ENCODE assay signal across 20 mouse cellular contexts in genomic region chr9:122130666-122131065, GRCm38 (mm10). TPM values are rescaled to one million over a fixed set of nuclear protein-coding genes. Genes with fewer than 3 reads are reported as not detected.
A peak's percentile ranks its signal among the peaks of the same experiment; 100 is the strongest.
DNase-seq lines count a peak whose midpoint lies in the region; ATAC-seq and TF ChIP-seq lines count a peak whose summit lies in the region.
"Had no signal": no experiment of that assay in that cellular context is flagged by ENCODE, and none has a peak within 500 bp of the region (broad histone marks: within the 10 kb centered on the region; RNA-seq: fewer than 3 reads in every experiment).

No protein-coding gene starts in this region.

- peaks cover 17% of the 10 kb centered on the region for H3K79me2 ChIP-seq in heart, adult 2 months (replicated peaks; ENCODE audit: control insufficient read depth, insufficient read depth, low read length)

- no peak overlapping the region; the same call in 1 of the 2 replicates for H3K4me2 ChIP-seq in heart, embryonic 11.5 days
- no peak overlapping the region for H3K4me2 ChIP-seq in lung, embryonic 14.5 days
- no peak overlapping the region for H3K4me2 ChIP-seq in intestine, postnatal 0 days (replicated peaks; ENCODE audit: low read depth)
- H3K4me2 ChIP-seq: embryonic facial prominence, embryonic 13.5 days; limb, embryonic 12.5 days; midbrain, embryonic 11.5 days had no signal

- no peak for TF ChIP-seq POLR2A in heart, adult 2 months (IDR thresholded peaks at IDR 0.05; ENCODE audit: insufficient read depth, low read depth, low read length)
- no peak for TF ChIP-seq POLR2A in lung, adult 2 months (IDR thresholded peaks at IDR 0.05; ENCODE audit: borderline replicate concordance, extremely low read depth, low read depth, low read length)
- no peak for TF ChIP-seq POLR2A in brain, embryonic 14.5 days (IDR thresholded peaks at IDR 0.05; ENCODE audit: borderline replicate concordance, extremely low read depth, insufficient read depth, insufficient read length, poor library complexity, severe bottlenecking)

- WGBS in heart, adult 2 months = 8% methylated on average over 3 of the region's 3 CpGs
- WGBS in heart, embryonic 11.5 days (ENCODE audit: insufficient replicate concordance) = 28% methylated on average over 3 of the region's 3 CpGs
- 34% methylated on average over 3 of the region's 3 CpGs for WGBS in lung, embryonic 14.5 days
- WGBS in lung, adult 2 months = 31% methylated on average over 3 of the region's 3 CpGs
- 44% methylated on average over 3 of the region's 3 CpGs for WGBS in intestine, postnatal 0 days

- no peaks in the 10 kb centered on the region for H3K27me3 ChIP-seq in heart, adult 2 months (ENCODE audit: control insufficient read depth, insufficient read depth, low read length)
- H3K27me3 ChIP-seq in heart, embryonic 11.5 days (ENCODE audit: control insufficient read depth, insufficient read depth, low read length) = no peaks in the 10 kb centered on the region
- H3K27me3 ChIP-seq in lung, embryonic 14.5 days (ENCODE audit: insufficient read depth, low read length) = no peaks in the 10 kb centered on the region
- no peaks in the 10 kb centered on the region for H3K27me3 ChIP-seq in intestine, postnatal 0 days (replicated peaks; ENCODE audit: control insufficient read depth, insufficient read depth, low read length)
- H3K27me3 ChIP-seq: embryonic facial prominence, embryonic 13.5 days; limb, embryonic 12.5 days had no signal

- H3K9me3 ChIP-seq in heart, embryonic 11.5 days (replicated peaks; ENCODE audit: control insufficient read depth, low read length) = no peaks in the 10 kb centered on the region
- H3K9me3 ChIP-seq in lung, embryonic 14.5 days (ENCODE audit: low read depth, low read length) = no peaks in the 10 kb centered on the region
- no peaks in the 10 kb centered on the region for H3K9me3 ChIP-seq in intestine, postnatal 0 days (ENCODE audit: control insufficient read depth)
- H3K9me3 ChIP-seq: embryonic facial prominence, embryonic 13.5 days; limb, embryonic 12.5 days had no signal

- no peak for TF ChIP-seq CTCF in heart, adult 2 months (IDR thresholded peaks at IDR 0.05)
- TF ChIP-seq CTCF in lung, embryonic 14.5 days (IDR thresholded peaks at IDR 0.05; ENCODE audit: low read depth) = no peak
- no peak for TF ChIP-seq CTCF in lung, adult 2 months (IDR thresholded peaks at IDR 0.05; ENCODE audit: insufficient read depth, low read length)
- no peak for TF ChIP-seq CTCF in brain, embryonic 14.5 days (IDR thresholded peaks at IDR 0.05; ENCODE audit: borderline replicate concordance, extremely low read depth, insufficient read depth, insufficient read length)
- TF ChIP-seq CTCF in intestine, postnatal 0 days (IDR thresholded peaks at IDR 0.05; ENCODE audit: low read depth) = no peak

- no peak for DNase-seq in heart, adult 2 months
- peak; percentile 30 for DNase-seq in lung, embryonic 14.5 days
- no peak for DNase-seq in lung, adult 2 months
- peak; percentile 18 for DNase-seq in brain, embryonic 14.5 days (ENCODE audit: low read depth)
- DNase-seq in layer of hippocampus, adult 8-10 months (ENCODE audit: low spot score in 2 of 2) = no peak
- DNase-seq: adrenal gland, postnatal 10 days; B cell, adult 2 months; cerebellum, adult 9-10 months; gastrocnemius, postnatal 10 days; heart, postnatal 36 days; lung, postnatal 4 days; thymus, postnatal 25 days had no signal

- peak overlapping the region; percentile 36 for H3K27ac ChIP-seq in heart, adult 2 months
- H3K27ac ChIP-seq in heart, embryonic 11.5 days (ENCODE audit: low read depth, low read length) = no peak overlapping the region
- no peak overlapping the region for H3K27ac ChIP-seq in lung, embryonic 14.5 days (ENCODE audit: low read depth)
- H3K27ac ChIP-seq in intestine, postnatal 0 days (ENCODE audit: low read depth, low read length) = 0 out of 2 replicates have a peak overlapping the region, but pooled peaks have one; percentile 21
- H3K27ac ChIP-seq: embryonic facial prominence, embryonic 13.5 days; left cerebral cortex, adult 2 months; limb, embryonic 12.5 days had no signal

- intact Hi-C loops in heart, adult 2 months (cut with DNase I) = no loop called here

- peak overlapping the region; percentile 16; the same call in 1 of the 2 replicates for H3K4me3 ChIP-seq in heart, adult 2 months
- no peak overlapping the region for H3K4me3 ChIP-seq in heart, embryonic 11.5 days (ENCODE audit: low read depth, low read length)
- H3K4me3 ChIP-seq in lung, embryonic 14.5 days (ENCODE audit: low read depth, low read length) = no peak overlapping the region
- H3K4me3 ChIP-seq in lung, adult 2 months (replicated peaks; ENCODE audit: extremely low read depth, low read depth, low read length) = no peak overlapping the region
- H3K4me3 ChIP-seq in intestine, postnatal 0 days (ENCODE audit: low read depth, low read length) = no peak overlapping the region
- H3K4me3 ChIP-seq: embryonic facial prominence, embryonic 13.5 days; left cerebral cortex, adult 2 months; limb, embryonic 12.5 days had no signal

- H3K4me1 ChIP-seq in heart, adult 2 months (ENCODE audit: control insufficient read depth, insufficient read depth, low read length) = peaks cover 44% of the 10 kb centered on the region
- H3K4me1 ChIP-seq in heart, embryonic 11.5 days (ENCODE audit: control insufficient read depth, insufficient read depth, low read length) = peaks cover 25% of the 10 kb centered on the region
- 0 out of 2 replicates have a peak, but pooled peaks cover 6% of the 10 kb centered on the region for H3K4me1 ChIP-seq in lung, embryonic 14.5 days (ENCODE audit: insufficient read depth)
- peaks cover 47% of the 10 kb centered on the region for H3K4me1 ChIP-seq in lung, adult 2 months (ENCODE audit: control insufficient read depth, insufficient read depth, low read length)
- H3K4me1 ChIP-seq in intestine, postnatal 0 days (replicated peaks; ENCODE audit: control insufficient read depth, insufficient read depth, low read length) = peaks cover 27% of the 10 kb centered on the region
- H3K4me1 ChIP-seq: embryonic facial prominence, embryonic 13.5 days had no signal

- TF ChIP-seq EP300 in heart, adult 2 months (IDR thresholded peaks at IDR 0.05; ENCODE audit: insufficient read depth, low read depth, low read length) = no peak

- no peak for ATAC-seq in heart, embryonic 11.5 days (replicated peaks; ENCODE audit: insufficient number of reproducible peaks, low FRiP score, low TSS enrichment)
- ATAC-seq in lung, embryonic 14.5 days (ENCODE audit: insufficient read depth) = no peak
- ATAC-seq in intestine, postnatal 0 days = no peak
- ATAC-seq in cerebellum, adult (ENCODE audit: insufficient number of reproducible peaks, low FRiP score, low TSS enrichment) = no peak
- ATAC-seq: hindbrain, embryonic 16.5 days had no signal

- H3K36me3 ChIP-seq in heart, adult 2 months (ENCODE audit: control insufficient read depth, insufficient read depth, low read length) = peaks cover 67% of the 10 kb centered on the region
- no peaks in the 10 kb centered on the region for H3K36me3 ChIP-seq in heart, embryonic 11.5 days (ENCODE audit: control insufficient read depth, insufficient read depth, low read length)
- H3K36me3 ChIP-seq in lung, embryonic 14.5 days (ENCODE audit: insufficient read depth) = peaks cover 9% of the 10 kb centered on the region; the same call in 1 of the 2 replicates
- peaks cover 9% of the 10 kb centered on the region; the same call in 1 of the 2 replicates for H3K36me3 ChIP-seq in intestine, postnatal 0 days (ENCODE audit: control insufficient read depth, insufficient read depth)

- H3K9ac ChIP-seq in heart, adult 2 months (ENCODE audit: low read depth, low read length) = 0 out of 2 replicates have a peak overlapping the region, but pooled peaks have one; percentile 1
- no peak overlapping the region for H3K9ac ChIP-seq in heart, embryonic 11.5 days (ENCODE audit: low read depth, low read length)
- H3K9ac ChIP-seq in lung, embryonic 14.5 days = no peak overlapping the region
- H3K9ac ChIP-seq in intestine, postnatal 0 days (ENCODE audit: low read depth, low read length) = no peak overlapping the region
- H3K9ac ChIP-seq: embryonic facial prominence, embryonic 13.5 days; limb, embryonic 12.5 days had no signal

RNA-seq across cellular contexts. Expression of gene Snrk, which starts 13.6 kb away (rescaled TPM):
- 100 to 1,000 TPM; 142 to 163 TPM for total RNA-seq in heart, adult 2 months (2021)
- 68.0 and 89.8 TPM in 2 replicates for polyA plus RNA-seq in heart, adult 2 months (2012; rRNA removed)
- 30.6 and 32.9 TPM in 2 replicates for polyA plus RNA-seq in heart, embryonic 11.5 days (2014; fragmentation: Nextera tagmentation; extraction: Ambion mirVana)
- 57.9 and 58.4 TPM in 2 replicates for polyA plus RNA-seq in lung, embryonic 14.5 days (2014; fragmentation: Nextera tagmentation; extraction: Ambion mirVana)
- 107 and 129 TPM in 2 replicates for polyA plus RNA-seq in lung, adult 2 months (2012; rRNA removed)
- polyA plus RNA-seq in brain, embryonic 14.5 days (2012; rRNA removed) = 59.8 and 80.6 TPM in 2 replicates
- 35.4 and 35.6 TPM in 2 replicates for polyA plus RNA-seq in intestine, postnatal 0 days (2015; fragmentation: Nextera tagmentation; extraction: Ambion mirVana)
- 100 to 1,000 TPM in 2 of 4 experiments, 10 to 100 TPM in 2; 96.1 to 111 (median 104) TPM for total RNA-seq in layer of hippocampus, adult 8-10 months (2022)

Comparison
In these comparisons a context has a peak if more than half of its experiments do, and no peak if none do; other contexts are left out.
1. DNase-seq: peak in lung, embryonic 14.5 days (single experiment) and brain, embryonic 14.5 days (single experiment); none in heart, adult 2 months (0 of 2), lung, adult 2 months (single experiment) and layer of hippocampus, adult 8-10 months (0 of 2).
2. H3K27ac ChIP-seq: peak in heart, adult 2 months (single experiment) and intestine, postnatal 0 days (single experiment); none in heart, embryonic 11.5 days (single experiment) and lung, embryonic 14.5 days (single experiment).